Mouse (Mus musculus) MEL (cell line): ENCODE data around the gene Casq1. TPM values are rescaled to one million over a fixed set of nuclear protein-coding genes. Genes with fewer than 3 reads are reported as not detected.

Experiments used
- DNase-seq: peaks from one replicate; pipeline ENCODE4 v3.0.0; 2011; ENCODE audit warnings: low read depth, low spot score
- H3K27ac ChIP-seq: 2 replicates; pipeline ENCODE4 v1.5.1; 2012; ENCODE audit warnings: low read depth, mild to moderate bottlenecking, control low read depth, low read length, moderate library complexity; ENCODE audit not compliant: control insufficient read depth
- H3K27me3 ChIP-seq, 2 experiments: fragments of 150-350 bp in 1 of 2; sonication (generic) in 1 of 2; 2 replicates each; pipeline ENCODE4 v1.6.1; 2012; ENCODE audit warnings: low read length in 2 of 2, mild to moderate bottlenecking in 2 of 2, improper control_type of control experiment in 1 of 2, moderate library complexity in 1 of 2; ENCODE audit not compliant: insufficient read depth in 2 of 2, control insufficient read depth in 1 of 2
- H3K36me3 ChIP-seq, 2 experiments: 2 replicates each; pipeline ENCODE4 v1.6.1; 2012 to 2014; ENCODE audit warnings: low read length in 2 of 2, improper control_type of control experiment in 1 of 2, inconsistent platforms in 1 of 2, mild to moderate bottlenecking in 1 of 2; ENCODE audit not compliant: insufficient read depth in 2 of 2, control insufficient read depth in 1 of 2
- H3K4me1 ChIP-seq, 2 experiments: fragments of 150-350 bp in 1 of 2; sonication (generic) in 1 of 2; 2 replicates each; pipeline ENCODE4 v1.6.1; 2012; ENCODE audit warnings: low read length in 2 of 2, improper control_type of control experiment in 1 of 2, mild to moderate bottlenecking in 1 of 2; ENCODE audit not compliant: insufficient read depth in 2 of 2, control insufficient read depth in 1 of 2
- H3K4me3 ChIP-seq, 2 experiments: fragments of 150-350 bp in 1 of 2; sonication (generic) in 1 of 2; 2 replicates each; pipeline ENCODE4 v1.5.1; 2012; ENCODE audit warnings: low read depth in 2 of 2, low read length in 2 of 2, mild to moderate bottlenecking in 2 of 2, moderate library complexity in 2 of 2, control low read depth in 1 of 2, improper control_type of control experiment in 1 of 2; ENCODE audit not compliant: control insufficient read depth in 1 of 2, insufficient read depth in 1 of 2
- H3K79me2 ChIP-seq: 2 replicates; pipeline ENCODE4 v1.6.1; 2012; ENCODE audit warnings: mild to moderate bottlenecking, low read length, moderate library complexity; ENCODE audit not compliant: control insufficient read depth, poor library complexity, insufficient read depth
- H3K9ac ChIP-seq: 2 replicates; pipeline ENCODE4 v1.6.1; 2012; ENCODE audit warnings: low read depth, mild to moderate bottlenecking, control low read depth, low read length, moderate library complexity; ENCODE audit not compliant: control insufficient read depth, poor library complexity, severe bottlenecking
- H3K9me3 ChIP-seq: fragments of 150-350 bp; sonication (generic); replicated peaks from 2 replicates; pipeline ENCODE4 v1.6.1; 2012; ENCODE audit warnings: mild to moderate bottlenecking, low read length, improper control_type of control experiment, moderate library complexity; ENCODE audit not compliant: insufficient read depth
- BHLHE40 ChIP-seq: IDR thresholded peaks from 2 replicates; pipeline ENCODE4 v1.6.1; 2012; ENCODE audit warnings: low read depth, mild to moderate bottlenecking, inconsistent platforms, low read length, improper control_type of control experiment, borderline replicate concordance
- CHD1 ChIP-seq: IDR thresholded peaks from 2 replicates; pipeline ENCODE4 v1.6.1; 2012; ENCODE audit warnings: low read depth, mild to moderate bottlenecking, inconsistent platforms, low read length, improper control_type of control experiment
- CHD2 ChIP-seq: IDR thresholded peaks from 2 replicates; pipeline ENCODE4 v1.6.1; 2011; ENCODE audit warnings: low read length, improper control_type of control experiment
- CTCF ChIP-seq, 3 experiments: IDR thresholded peaks in 2 of 3; conservative IDR thresholded peaks in 1 of 3; 2 replicates each; pipeline ENCODE4 v1.5.1; 2011 to 2012; ENCODE audit warnings: low read length in 3 of 3, low read depth in 2 of 3, mild to moderate bottlenecking in 2 of 3, improper control_type of control experiment in 1 of 3, inconsistent platforms in 1 of 3, mixed read lengths in 1 of 3, moderate library complexity in 1 of 3; ENCODE audit not compliant: control insufficient read depth in 1 of 3, insufficient read depth in 1 of 3, poor library complexity in 1 of 3, severe bottlenecking in 1 of 3
- ELF1 ChIP-seq: IDR thresholded peaks from 2 replicates; pipeline ENCODE4 v1.6.1; 2014; ENCODE audit warnings: low read depth, mild to moderate bottlenecking, inconsistent platforms, low read length, improper control_type of control experiment, moderate library complexity
- GABPA ChIP-seq: IDR thresholded peaks from 2 replicates; pipeline ENCODE4 v1.6.1; 2012; ENCODE audit warnings: low read depth, mild to moderate bottlenecking, inconsistent platforms, low read length, improper control_type of control experiment, moderate library complexity
- GATA1 ChIP-seq: IDR thresholded peaks from 2 replicates; pipeline ENCODE4 v1.6.1; 2011; ENCODE audit warnings: low read depth, low read length, improper control_type of control experiment
- JUND ChIP-seq: IDR thresholded peaks from 2 replicates; pipeline ENCODE4 v1.6.1; 2011; ENCODE audit warnings: low read depth, mild to moderate bottlenecking, improper control_type of control experiment, low read length
- MAFK ChIP-seq: IDR thresholded peaks from 2 replicates; pipeline ENCODE4 v1.6.1; 2011; ENCODE audit warnings: low read depth, mild to moderate bottlenecking, low read length, improper control_type of control experiment, borderline replicate concordance
- MAZ ChIP-seq: IDR thresholded peaks from 2 replicates; pipeline ENCODE4 v1.6.1; 2012; ENCODE audit warnings: low read depth, mild to moderate bottlenecking, inconsistent platforms, low read length, improper control_type of control experiment
- MEF2A ChIP-seq: IDR thresholded peaks from 2 replicates; pipeline ENCODE4 v1.6.1; 2014; ENCODE audit warnings: low read depth, mild to moderate bottlenecking, inconsistent platforms, low read length, improper control_type of control experiment; ENCODE audit not compliant: poor library complexity, insufficient replicate concordance, severe bottlenecking; ENCODE audit errors: extremely low read depth
- MXI1 ChIP-seq: IDR thresholded peaks from 2 replicates; pipeline ENCODE4 v1.6.1; 2011; ENCODE audit warnings: mild to moderate bottlenecking, low read depth, low read length, improper control_type of control experiment
- MYC ChIP-seq: IDR thresholded peaks from 2 replicates; pipeline ENCODE4 v1.6.1; 2011; ENCODE audit warnings: low read depth, mild to moderate bottlenecking, low read length, improper control_type of control experiment, moderate library complexity
- NELFE ChIP-seq: IDR thresholded peaks from 2 replicates; pipeline ENCODE4 v1.6.1; 2011; ENCODE audit warnings: low read depth, low read length, improper control_type of control experiment
- NRF1 ChIP-seq: IDR thresholded peaks from 2 replicates; pipeline ENCODE4 v1.6.1; 2014; ENCODE audit warnings: low read depth, mild to moderate bottlenecking, inconsistent platforms, low read length, improper control_type of control experiment, moderate library complexity; ENCODE audit not compliant: poor library complexity, insufficient read depth, severe bottlenecking
- POLR2A ChIP-seq, 2 experiments: IDR thresholded peaks; 2 replicates each; pipeline ENCODE4 v1.6.1; 2011 to 2012; ENCODE audit warnings: low read length in 2 of 2, mild to moderate bottlenecking in 2 of 2, control low read depth in 1 of 2, improper control_type of control experiment in 1 of 2, low read depth in 1 of 2, moderate library complexity in 1 of 2; ENCODE audit not compliant: control insufficient read depth in 1 of 2, insufficient read depth in 1 of 2, poor library complexity in 1 of 2
- POLR2AphosphoS2 ChIP-seq: IDR thresholded peaks from 2 replicates; pipeline ENCODE4 v1.6.1; 2011; ENCODE audit warnings: low read length, improper control_type of control experiment
- POLR2AphosphoS5 ChIP-seq: IDR thresholded peaks from 2 replicates; pipeline ENCODE4 v1.6.1; 2012; ENCODE audit warnings: low read depth, borderline replicate concordance, mild to moderate bottlenecking, inconsistent platforms, low read length, moderate library complexity, mixed read lengths
- RAD21 ChIP-seq: IDR thresholded peaks from 2 replicates; pipeline ENCODE4 v1.6.1; 2011; ENCODE audit warnings: mild to moderate bottlenecking, low read depth, low read length, improper control_type of control experiment
- RCOR1 ChIP-seq: IDR thresholded peaks from 2 replicates; pipeline ENCODE4 v1.6.1; 2012; ENCODE audit warnings: low read depth, mild to moderate bottlenecking, inconsistent platforms, low read length, improper control_type of control experiment
- SIN3A ChIP-seq: IDR thresholded peaks from 2 replicates; pipeline ENCODE4 v1.6.1; 2012; ENCODE audit warnings: low read length, improper control_type of control experiment, inconsistent platforms
- SMC3 ChIP-seq: IDR thresholded peaks from 2 replicates; pipeline ENCODE4 v1.6.1; 2011; ENCODE audit warnings: low read depth, low read length, improper control_type of control experiment
- TCF12 ChIP-seq: IDR thresholded peaks from 2 replicates; pipeline ENCODE4 v1.6.1; 2014; ENCODE audit warnings: low read depth, mild to moderate bottlenecking, inconsistent platforms, low read length, improper control_type of control experiment, moderate library complexity
- USF1 ChIP-seq: IDR thresholded peaks from 2 replicates; pipeline ENCODE4 v1.6.1; 2014; ENCODE audit warnings: low read depth, mild to moderate bottlenecking, inconsistent platforms, low read length, improper control_type of control experiment, moderate library complexity
- USF2 ChIP-seq, 2 experiments: IDR thresholded peaks; 2 replicates each; pipeline ENCODE4 v1.6.1; 2011 to 2012; ENCODE audit warnings: improper control_type of control experiment in 2 of 2, low read length in 2 of 2, borderline replicate concordance in 1 of 2, inconsistent platforms in 1 of 2, low read depth in 1 of 2, mild to moderate bottlenecking in 1 of 2; ENCODE audit not compliant: insufficient read depth in 1 of 2
- ZC3H11A ChIP-seq: IDR thresholded peaks from 2 replicates; pipeline ENCODE4 v1.6.1; 2012; ENCODE audit warnings: low read depth, mild to moderate bottlenecking, inconsistent platforms, low read length, improper control_type of control experiment
- ZKSCAN1 ChIP-seq: IDR thresholded peaks from 2 replicates; pipeline ENCODE4 v1.6.1; 2012; ENCODE audit warnings: low read depth, mild to moderate bottlenecking, inconsistent platforms, low read length, improper control_type of control experiment, moderate library complexity
- ZMIZ1 ChIP-seq: IDR thresholded peaks from 2 replicates; pipeline ENCODE4 v1.6.1; 2012; ENCODE audit warnings: low read depth, mild to moderate bottlenecking, inconsistent platforms, low read length, improper control_type of control experiment, moderate library complexity
- ZNF384 ChIP-seq: IDR thresholded peaks from 2 replicates; pipeline ENCODE4 v1.6.1; 2012; ENCODE audit warnings: low read depth, mild to moderate bottlenecking, inconsistent platforms, low read length, improper control_type of control experiment
- polyA plus RNA-seq, 2 experiments: library from polyadenylated mRNA; stranded (reverse) in 1 of 2; unstranded in 1 of 2; fragments of >175 nt in 1 of 2; fragments of >200 nt in 1 of 2; gene quantifications; 2 replicates each; pipeline versions ENCODE4 v1.2.1 to v1.2.4; 2012; ENCODE audit warnings: low replicate concordance in 2 of 2, low read depth in 1 of 2; ENCODE audit not compliant: insufficient read length in 2 of 2, insufficient read depth in 1 of 2, missing spikeins in 1 of 2
- total RNA-seq: library from RNA; depleted of rRNA; stranded (reverse); fragments of 300-350 nt; gene quantifications from 2 replicates; pipeline ENCODE4 v1.2.3, GENCODE M21; 2012

The Casq1 gene
- total and polyA plus RNA-seq, 3 experiments = 0.21 TPM; not detected in 2

- Histone ChIP-seq H3K9me3 (no peaks in the 10 kb centered on the region), H3K27me3 (peaks cover 4 to 8% of the 10 kb centered on the region in 2 experiments), H3K27ac (no peak within 1 kb of the TSS), H3K9ac (no peak within 1 kb of the TSS)
- no peak for DNase-seq
- TF ChIP-seq ELF1 (no peak), TCF12 (no peak), CTCF (IDR thresholded peaks at IDR 0.05 in 2 of 3, conservative IDR thresholded peaks at IDR 0.05 in 1 of 3; ENCODE audit: control insufficient read depth in 1 of 3, insufficient read depth in 1 of 3, low read depth in 2 of 3, low read length in 3 of 3, poor library complexity in 1 of 3, severe bottlenecking in 1 of 3) (no peak), ZKSCAN1 (no peak), RCOR1 (no peak), MYC (no peak)
- TF ChIP-seq, all 39 proteins: peak for 0
- no peaks in the 10 kb centered on the region for H3K4me1 ChIP-seq
- H3K36me3 ChIP-seq = no peaks in the 10 kb centered on the region
- H3K4me3 ChIP-seq = no peak within 1 kb of the TSS
- no peaks in the 10 kb centered on the region for H3K79me2 ChIP-seq
These were observed 38.6 kb upstream of the Casq1 start, which contains the start of gene Atp1a4 for GRCm38 (mm10) chr1:172258314-172258713. Gene Atp1a4, minus strand, starts transcription at chr1:172258414.

- H3K27me3 ChIP-seq = peaks cover 14 to 19% of the 10 kb centered on the region in 2 experiments
- no peak overlapping the region for H3K4me3 ChIP-seq
- no peaks in the 10 kb centered on the region for H3K9me3 ChIP-seq
- TF ChIP-seq MAZ = peak; percentile 63; the same call in 1 of the 2 replicates
- TF ChIP-seq MXI1 = no peak
- TF ChIP-seq GATA1 = no peak
- no peak for TF ChIP-seq NELFE
- TF ChIP-seq ELF1 = no peak
- TF ChIP-seq USF1 = no peak
- TF ChIP-seq POLR2AphosphoS5 = no peak
- no peak for TF ChIP-seq MYC
- TF ChIP-seq MEF2A = no peak
- TF ChIP-seq ZKSCAN1 = no peak
- TF ChIP-seq CTCF (IDR thresholded peaks at IDR 0.05 in 2 of 3, conservative IDR thresholded peaks at IDR 0.05 in 1 of 3; ENCODE audit: control insufficient read depth in 1 of 3, insufficient read depth in 1 of 3, low read depth in 2 of 3, low read length in 3 of 3, poor library complexity in 1 of 3, severe bottlenecking in 1 of 3) = peak; percentile 26 to 54 (median 50); a peak in 5 of 6 replicates
- 0 out of 2 replicates have a peak, but pooled peaks have one; percentile 24 for TF ChIP-seq ZC3H11A
- TF ChIP-seq NRF1 = no peak
- TF ChIP-seq SMC3 = peak; percentile 57
- TF ChIP-seq TCF12 = no peak
- TF ChIP-seq ZNF384 = no peak
- TF ChIP-seq USF2 (IDR thresholded peaks at IDR 0.05; ENCODE audit: borderline replicate concordance in 1 of 2, insufficient read depth in 1 of 2, low read depth in 1 of 2, low read length in 2 of 2) = no peak
- TF ChIP-seq SIN3A = no peak
- no peak for TF ChIP-seq GABPA
- TF ChIP-seq POLR2AphosphoS2 = no peak
- TF ChIP-seq CHD2 = no peak
- TF ChIP-seq MAFK = no peak
- TF ChIP-seq ZMIZ1 = no peak
- TF ChIP-seq BHLHE40 = no peak
- peak; percentile 43 for TF ChIP-seq RAD21
- no peak for TF ChIP-seq JUND
- no peak for TF ChIP-seq POLR2A (IDR thresholded peaks at IDR 0.05; ENCODE audit: control insufficient read depth in 1 of 2, insufficient read depth in 1 of 2, low read depth in 1 of 2, low read length in 2 of 2, poor library complexity in 1 of 2)
- no peak for TF ChIP-seq CHD1
- H3K9ac ChIP-seq = no peak overlapping the region
- no peak overlapping the region for H3K27ac ChIP-seq
- no peaks in the 10 kb centered on the region for H3K79me2 ChIP-seq
- peak; percentile 18 for DNase-seq
- 0 out of 4 replicates have a peak, but pooled peaks cover 0 to 3% of the 10 kb centered on the region in 2 experiments for H3K4me1 ChIP-seq
- H3K36me3 ChIP-seq = no peaks in the 10 kb centered on the region
These were observed 28.0 kb upstream of the Casq1 start for GRCm38 (mm10) chr1:172247679-172248078.
